Mouse (Mus musculus): ENCODE data around the gene Nbea. TPM values are rescaled to one million over a fixed set of nuclear protein-coding genes. Genes with fewer than 3 reads are reported as not detected.
"Not testable (repeated sequence)": the region's sequence is repeated elsewhere in the genome, so short reads cannot be mapped to it uniquely, and the experiment has no call there.

The Nbea gene
- total RNA-seq, 2 experiments from 2014 or later = 24.1 to 27.1 TPM

DNA sequence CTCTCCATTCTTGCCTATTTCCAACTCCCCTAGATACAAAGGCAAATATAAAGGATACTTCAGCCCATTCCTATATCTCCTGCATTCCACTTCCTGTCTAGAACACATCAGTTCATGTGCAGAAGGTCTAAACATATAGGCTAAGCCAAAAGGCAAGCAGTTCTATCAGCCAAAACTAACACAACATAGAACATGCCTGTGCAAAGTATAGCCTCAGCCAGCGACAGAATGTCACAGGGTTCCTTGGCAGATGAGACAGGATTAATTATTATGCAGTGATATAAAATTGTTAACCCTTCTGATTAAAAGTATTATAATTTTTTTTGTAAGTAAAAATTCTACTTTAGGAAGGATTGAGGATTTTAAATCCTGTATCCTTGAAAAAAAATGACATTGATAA is 140.4 kb downstream of the Nbea start:
- intact Hi-C loops (cut with DNase I) = no loop called here
- no peak for DNase-seq

DNA sequence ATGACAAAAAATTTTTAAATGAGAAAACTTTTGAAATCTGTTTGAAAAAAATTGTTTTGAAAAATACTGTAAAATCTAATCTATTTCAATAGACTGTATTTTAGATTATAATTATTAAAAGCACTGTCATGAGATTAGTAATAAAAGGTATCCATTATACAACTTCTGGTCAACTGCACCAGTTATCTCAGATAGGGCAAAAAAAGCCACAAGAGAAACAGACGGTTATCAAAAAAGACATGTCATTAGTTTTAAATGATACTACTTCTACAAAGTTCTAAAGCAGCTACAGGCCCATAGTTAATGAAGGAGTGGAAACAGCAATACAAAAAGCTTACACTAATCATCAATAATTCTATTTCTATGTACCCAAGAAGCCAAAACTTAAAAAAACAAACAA is 144.0 kb downstream of the Nbea start:
- intact Hi-C loops (cut with DNase I) = no loop called here
- DNase-seq = no peak

DNA sequence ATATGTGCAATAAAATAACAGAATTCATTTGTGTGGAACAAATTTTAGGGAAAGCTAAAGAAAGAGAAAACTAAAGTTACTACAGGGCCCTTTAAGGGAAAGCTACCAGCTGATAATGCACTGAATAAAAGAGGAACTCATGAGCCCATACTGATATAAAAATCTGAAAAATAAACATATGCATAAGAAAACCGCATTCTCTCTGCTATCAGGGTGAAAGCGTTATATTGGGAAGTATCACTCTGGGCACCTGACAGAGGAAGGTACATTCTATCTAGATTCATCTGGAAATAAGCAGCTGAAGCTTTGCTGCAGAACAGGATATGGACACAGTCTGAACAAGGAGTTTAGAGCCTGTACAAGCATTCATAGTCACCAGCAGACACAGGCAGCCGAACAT is 148.9 kb downstream of the Nbea start:
- no peak for DNase-seq
- intact Hi-C loops (cut with DNase I) = no loop called here

DNA sequence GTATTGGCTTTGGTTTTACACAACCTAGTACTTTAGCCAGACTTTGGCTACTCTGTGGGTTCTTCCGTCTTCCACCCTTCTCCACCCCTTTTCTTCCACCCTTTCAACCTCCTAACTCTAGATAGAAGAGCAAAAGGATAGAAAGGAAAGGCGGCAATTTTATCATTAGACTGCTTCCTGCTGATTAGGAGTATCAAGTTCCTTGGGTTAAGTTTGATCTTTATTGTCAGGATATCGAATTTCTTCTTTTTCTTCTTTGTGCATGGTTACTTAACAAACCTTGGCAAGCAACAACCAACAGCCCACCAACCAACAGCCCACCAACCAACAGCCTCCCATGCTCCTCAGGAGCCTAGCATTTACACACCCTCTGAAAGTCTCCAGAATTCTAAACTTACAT is 165.0 kb downstream of the Nbea start:
- no peak for DNase-seq

DNA sequence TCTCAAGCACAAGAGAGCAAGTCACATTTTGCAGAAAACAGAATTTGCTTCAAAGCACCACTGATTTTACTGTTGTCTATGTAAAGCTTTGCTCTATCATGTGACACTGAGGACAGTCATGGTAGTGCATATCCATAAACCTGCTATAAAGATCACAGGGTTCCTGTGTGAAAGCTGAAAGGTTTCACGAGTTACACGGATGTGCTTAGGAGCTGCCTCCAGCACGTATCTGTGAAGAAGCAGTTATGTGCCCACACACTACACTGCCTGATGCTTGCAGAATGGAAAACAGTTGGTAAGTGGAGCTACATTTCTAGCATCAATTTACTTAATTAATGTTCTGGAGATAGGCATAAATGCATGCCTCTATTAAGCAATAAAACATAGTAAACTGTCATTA is 172.4 kb downstream of the Nbea start:
- no peak for DNase-seq
- intact Hi-C loops (cut with DNase I) = no loop called here

More for the DNA sequence above, 165.0 kb downstream of the Nbea start:
- intact Hi-C loops (cut with DNase I) = no loop called here

DNA sequence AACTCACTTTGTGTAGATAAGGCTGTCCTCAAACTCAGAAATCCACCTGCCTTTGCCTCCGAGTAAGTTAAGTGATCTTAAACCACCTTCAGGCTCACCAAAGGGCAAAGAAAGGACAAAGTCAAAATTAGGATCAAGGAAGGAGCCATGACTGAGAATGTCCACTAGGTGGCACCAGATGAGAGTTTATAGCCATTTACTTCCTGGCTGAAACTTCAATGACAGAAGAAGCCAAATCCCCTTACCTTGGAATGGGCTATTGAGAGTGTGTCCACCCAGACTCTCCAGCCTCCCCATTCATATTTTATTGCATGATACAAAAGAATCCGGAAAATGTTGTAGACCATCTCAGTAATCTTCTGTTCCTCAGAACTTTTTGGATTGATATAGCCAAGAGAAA is 175.5 kb downstream of the Nbea start:
- peak; percentile 62 to 77 for DNase-seq
- intact Hi-C loops (cut with DNase I) = loop anchor here (1.0 to 10.0 kb wide), 5 partner anchors 174 to 1196 kb away; partner anchors contain the start of gene Nbea

DNA sequence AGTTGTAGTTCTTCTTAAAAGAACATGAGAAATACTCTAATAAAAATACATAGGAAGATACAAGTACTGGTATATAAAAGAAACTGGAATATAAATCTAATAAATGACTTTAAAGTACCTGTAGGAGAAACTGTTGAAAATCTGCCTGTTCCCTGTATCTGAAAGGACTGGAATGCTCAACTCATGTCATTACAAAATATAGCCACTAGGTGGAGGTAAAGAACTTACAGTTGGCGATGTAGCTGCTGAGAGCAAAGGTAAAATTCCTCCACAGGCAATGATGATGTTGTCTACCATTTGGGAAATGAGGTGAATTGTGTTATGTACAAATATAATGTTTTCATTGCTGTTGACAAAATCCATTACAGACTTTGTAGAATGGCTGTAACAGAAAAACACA is 183.2 kb downstream of the Nbea start:
- intact Hi-C loops (cut with DNase I) = loop anchor here (5.0 to 10.0 kb wide), 3 partner anchors 445 to 625 kb away; no protein-coding TSS in a partner anchor
- DNase-seq = peak in 1 of 2 experiments; percentile 33

DNA sequence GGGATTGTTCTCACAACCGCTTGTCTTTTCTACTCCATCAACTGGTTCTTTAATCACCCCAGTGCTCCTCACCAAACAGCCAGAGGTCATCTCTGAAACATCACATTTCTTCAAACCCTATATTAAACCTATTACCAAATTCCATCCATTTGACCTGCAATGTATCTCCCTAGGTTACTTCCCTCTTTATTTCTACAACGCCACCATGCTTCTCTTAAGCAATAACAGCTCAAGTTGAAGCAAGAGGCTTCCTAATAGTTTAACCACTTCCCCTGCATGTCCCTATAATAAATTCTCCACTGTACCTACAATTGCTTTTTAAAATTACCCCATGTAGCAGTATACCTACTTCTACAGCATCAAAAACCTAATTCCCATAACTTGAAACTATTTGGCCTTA is 205.1 kb downstream of the Nbea start:
- no peak for DNase-seq
- intact Hi-C loops (cut with DNase I) = no loop called here

DNA sequence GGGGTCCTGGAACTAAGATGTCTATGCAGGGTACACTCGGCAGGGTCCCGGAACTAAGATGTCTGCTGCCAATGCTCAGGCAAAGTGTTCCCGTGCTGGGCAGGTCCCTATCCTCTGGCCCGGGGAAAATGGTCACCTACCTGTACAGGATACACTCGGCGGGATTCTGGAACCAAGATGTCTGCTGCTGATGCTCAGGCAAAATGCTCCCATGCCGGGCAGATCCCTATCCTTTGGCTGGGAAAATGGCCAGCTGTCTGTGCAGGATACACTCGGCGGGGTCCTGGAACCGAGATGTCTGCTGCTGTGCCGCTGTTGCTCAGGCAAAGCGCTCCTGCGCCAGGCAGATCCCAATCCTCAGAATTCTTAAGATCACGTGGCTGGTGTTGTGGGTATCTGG is 206.5 kb downstream of the Nbea start:
- intact Hi-C loops (cut with DNase I); DNase-seq: not testable (repeated sequence)

DNA sequence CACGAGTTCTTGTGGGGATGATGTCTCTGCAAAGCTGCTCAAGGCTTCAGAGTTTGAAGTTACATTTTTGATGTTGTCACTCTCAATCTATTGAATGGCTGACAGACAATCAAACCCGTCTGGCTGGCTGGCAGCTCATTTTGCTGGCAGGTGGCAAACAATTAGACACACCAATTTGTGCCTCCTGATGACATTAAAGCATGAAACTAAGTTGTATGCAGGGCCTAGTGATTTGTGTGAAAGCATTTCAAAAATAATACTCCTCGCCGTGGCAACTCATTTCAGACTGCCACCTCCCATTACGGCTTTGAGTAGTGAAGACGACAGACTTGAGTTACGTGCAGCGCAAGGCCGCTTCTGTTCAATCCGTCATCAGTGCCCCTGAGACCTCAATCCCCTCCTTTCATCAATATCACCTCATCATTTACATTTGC is 217.8 kb downstream of the Nbea start:
- intact Hi-C loops (cut with DNase I) = no loop called here
- DNase-seq = no peak

DNA sequence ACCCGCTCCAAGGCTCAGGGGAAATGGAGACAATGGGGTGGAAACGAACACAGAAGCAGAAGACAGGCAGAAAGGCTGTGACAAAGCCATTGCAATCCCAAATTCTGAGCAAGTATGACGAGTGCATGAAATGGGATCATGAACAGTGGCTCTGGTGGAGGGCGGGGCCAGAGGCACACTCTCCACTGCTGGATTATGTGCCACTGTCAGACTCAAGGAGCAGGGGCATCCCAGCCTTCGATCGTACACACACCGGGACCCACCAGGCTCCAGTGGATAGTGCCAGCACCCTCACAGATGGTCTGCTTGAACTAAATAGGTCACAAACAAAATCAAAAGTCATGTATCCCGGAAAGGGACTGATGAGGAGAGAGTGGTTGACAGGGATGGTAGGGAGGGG is 220.5 kb downstream of the Nbea start:
- DNase-seq = no peak
- intact Hi-C loops (cut with DNase I) = no loop called here

DNA sequence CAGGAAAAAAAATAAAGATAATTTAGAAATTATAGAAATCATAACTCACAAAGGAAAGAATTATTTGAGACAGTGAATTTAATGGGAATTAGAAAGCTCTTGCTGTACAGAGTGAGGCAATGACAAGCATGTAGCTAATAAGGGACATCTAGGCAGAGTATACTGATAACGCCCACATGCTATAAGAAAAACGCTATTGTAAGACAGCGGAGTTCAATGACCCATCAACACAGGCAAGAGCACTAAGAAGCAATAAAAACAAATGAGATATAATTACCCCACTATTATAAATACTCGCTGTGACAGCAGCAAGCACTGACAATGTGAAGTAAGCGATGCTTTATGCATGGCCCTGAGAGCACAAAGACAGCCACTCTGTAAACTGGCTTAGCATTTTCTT is 233.5 kb downstream of the Nbea start:
- intact Hi-C loops (cut with DNase I) = no loop called here
- DNase-seq = no peak

DNA sequence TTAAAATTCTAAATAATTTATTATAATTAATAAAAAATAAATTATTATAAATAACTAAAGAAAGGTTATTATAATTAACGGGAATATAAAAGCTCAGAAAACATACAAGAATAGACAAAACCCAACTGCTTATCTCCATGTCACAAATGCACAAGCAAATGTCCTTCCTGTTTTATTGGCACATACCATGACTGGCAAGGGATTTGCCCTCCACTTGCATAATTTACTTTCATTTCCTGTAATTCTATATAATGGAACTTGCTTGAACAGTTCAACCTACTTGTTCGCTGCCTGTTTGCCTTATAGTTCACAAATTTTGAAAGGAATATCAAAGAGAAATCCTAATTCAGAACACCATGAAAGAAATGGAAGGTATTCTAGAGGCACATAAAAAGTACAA is 234.4 kb downstream of the Nbea start:
- intact Hi-C loops (cut with DNase I) = no loop called here
- no peak for DNase-seq

DNA sequence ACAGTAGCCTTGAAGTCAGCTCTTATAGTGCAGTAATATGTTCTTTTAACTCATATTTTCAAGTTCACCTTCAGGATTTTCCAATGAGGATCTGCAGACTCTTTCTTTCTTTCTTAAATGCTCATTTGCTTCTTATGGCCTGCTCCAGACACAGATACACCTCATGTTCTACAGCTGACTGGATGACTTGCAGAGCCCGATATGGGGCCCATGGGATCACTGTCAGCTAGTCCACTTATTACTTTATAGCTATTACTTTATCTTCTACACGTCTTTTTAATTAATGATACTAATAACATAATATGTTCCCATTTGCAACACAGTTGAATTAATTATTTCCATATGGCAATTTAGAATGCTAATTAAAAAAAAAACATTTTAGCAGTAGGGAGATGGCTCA is 256.2 kb downstream of the Nbea start:
- intact Hi-C loops (cut with DNase I) = no loop called here
- no peak for DNase-seq

DNA sequence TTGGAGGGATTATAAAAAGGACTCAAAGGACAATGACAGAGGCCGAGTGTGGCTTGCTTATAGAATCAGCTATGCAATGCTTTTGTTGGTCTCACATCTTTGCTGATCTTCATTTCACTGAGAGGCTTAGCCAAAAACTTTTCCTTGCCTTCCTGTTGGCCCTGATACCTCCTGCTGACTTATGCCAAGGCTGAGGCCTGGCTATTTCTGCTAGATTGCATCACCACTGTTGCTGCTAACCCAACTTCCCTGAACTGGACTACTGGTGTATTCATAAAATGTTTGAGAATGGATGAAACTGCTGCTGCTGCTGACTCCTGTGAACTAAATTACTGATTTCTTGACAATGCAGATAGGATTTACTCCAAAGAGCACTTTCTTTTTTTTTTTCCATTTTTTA is 274.2 kb downstream of the Nbea start:
- DNase-seq = peak; percentile 19 to 21
- intact Hi-C loops (cut with DNase I) = no loop called here

DNA sequence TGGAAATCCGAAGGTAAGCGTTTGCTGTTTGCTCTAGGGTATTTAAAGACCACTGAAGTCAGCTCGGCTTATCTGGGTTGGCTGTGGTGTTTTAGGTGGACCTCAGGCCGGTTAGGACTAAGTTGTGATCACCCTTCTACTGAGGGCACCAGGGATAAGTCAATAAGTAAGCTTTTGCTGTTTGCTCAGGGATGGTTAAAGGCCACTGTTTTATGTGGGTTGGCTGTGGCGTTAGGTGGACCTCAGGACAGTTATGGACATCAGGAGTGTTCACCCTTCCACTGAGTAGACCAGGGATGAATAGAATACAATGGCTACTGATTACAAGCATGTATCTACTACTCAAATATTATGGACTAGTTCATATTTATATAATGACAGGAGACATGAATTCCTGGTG is 292.9 kb downstream of the Nbea start:
- intact Hi-C loops (cut with DNase I) = no loop called here

DNA sequence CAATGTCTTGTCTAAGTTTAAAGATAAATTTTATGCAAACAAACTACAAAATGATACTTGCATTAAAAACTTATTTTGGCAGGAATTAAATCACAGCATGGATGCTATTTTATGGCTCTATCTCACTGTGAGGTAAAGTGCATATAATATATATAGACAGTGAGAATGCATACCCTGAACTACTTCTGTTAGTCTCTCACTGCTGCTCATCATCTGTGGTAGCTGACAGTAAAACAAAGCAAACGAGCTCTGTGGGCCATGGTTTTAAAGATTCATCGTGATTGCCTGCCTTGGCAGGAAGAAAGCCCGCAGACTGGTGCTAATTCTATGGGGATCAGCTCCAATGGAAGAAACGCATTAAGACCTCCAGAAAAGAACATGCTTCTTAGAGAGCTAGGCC is 294.3 kb downstream of the Nbea start:
- DNase-seq = no peak
- intact Hi-C loops (cut with DNase I) = no loop called here

More for the DNA sequence above, 292.9 kb downstream of the Nbea start:
- no peak for DNase-seq

DNA sequence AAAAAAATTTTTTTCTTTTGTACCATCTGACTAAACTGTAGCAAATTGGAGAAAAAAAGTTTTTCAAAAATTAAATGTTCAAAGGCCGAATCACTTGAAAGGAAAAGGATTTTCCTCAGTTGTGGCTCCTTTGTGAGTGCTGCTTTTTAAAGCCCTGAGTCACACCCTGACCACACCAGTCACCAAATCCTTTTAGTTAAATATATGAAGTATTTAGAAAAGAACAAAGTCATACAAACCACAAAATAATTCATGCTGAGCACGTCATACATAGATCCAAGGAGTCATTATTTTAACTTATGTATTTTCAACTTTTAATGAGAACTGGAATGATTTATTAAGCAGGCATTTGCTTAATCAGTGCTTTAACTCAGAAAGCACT is 295.7 kb downstream of the Nbea start:
- intact Hi-C loops (cut with DNase I) = no loop called here
- DNase-seq = no peak

DNA sequence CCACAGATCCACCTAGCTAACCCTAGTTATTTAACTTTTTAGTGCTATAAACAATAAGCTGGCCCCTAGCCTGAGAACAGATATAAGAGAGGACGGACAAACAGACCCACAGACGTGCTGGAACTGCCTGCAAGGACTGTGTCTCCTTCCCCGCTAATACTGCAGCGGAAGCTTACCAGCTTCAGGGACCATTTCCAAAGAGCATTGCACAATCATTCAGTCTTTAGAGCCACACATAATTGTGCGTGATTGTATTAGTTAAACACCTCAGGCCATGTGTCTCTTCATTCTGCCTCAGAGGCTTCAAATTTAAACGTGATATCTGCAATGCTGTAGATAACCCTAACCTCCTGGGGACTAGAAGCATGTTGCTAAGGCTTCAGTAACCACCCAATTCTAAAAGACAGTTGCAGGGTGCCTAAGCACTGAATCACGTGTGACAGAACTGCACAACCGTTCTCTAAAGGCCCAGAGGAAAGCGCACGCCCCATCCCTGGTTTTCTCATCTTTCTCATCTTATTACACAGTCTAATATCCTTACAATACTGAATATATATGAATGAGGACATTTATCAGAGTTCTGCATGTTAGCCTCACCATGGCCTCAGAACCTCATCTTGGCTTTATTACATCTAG is 296.2 kb downstream of the Nbea start:
- DNase-seq = no peak
- intact Hi-C loops (cut with DNase I) = no loop called here

DNA sequence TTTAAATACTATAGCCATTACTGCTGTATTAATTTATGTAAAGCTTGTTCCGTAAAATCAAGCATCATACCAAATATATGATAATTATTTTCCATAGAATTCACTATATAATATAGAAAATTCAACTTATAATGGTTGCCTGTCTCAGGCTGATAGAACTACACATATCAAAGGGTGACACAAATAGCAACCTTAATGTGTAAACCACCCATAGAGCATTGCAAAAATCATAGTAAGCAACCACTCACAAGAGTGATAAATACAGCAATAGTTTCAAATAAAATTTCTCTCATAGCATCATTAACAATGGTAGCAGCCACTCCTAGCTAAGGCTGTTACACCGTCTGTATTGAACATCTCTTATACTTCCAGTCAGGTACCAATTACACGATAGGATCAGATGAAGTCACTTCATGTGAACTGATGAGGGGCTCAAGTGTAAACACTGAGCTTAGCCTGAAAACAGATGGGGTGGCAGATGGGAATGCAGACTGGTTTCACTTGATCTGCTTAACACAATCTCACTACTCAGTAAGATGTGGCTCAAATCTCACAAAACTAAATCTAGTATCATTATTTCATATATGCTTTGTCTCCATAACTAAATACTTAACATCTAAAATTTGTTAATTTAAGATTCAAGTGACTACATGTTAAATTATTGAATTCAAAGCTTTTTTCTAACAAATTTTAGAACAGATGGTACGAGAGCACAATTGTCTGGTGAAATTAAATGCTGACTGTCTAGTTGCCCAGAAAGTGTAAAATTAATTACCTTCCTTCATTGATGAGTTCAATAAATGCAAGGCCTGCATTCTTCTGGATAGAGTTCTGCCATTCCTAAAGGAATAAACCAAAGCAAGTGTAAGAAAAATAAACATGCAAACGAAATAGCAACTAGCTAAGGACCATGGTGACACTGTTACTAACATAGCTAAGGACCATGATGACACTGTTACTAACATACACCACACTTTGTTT is 310.3 kb downstream of the Nbea start:
- intact Hi-C loops (cut with DNase I) = no loop called here
- DNase-seq = no peak

DNA sequence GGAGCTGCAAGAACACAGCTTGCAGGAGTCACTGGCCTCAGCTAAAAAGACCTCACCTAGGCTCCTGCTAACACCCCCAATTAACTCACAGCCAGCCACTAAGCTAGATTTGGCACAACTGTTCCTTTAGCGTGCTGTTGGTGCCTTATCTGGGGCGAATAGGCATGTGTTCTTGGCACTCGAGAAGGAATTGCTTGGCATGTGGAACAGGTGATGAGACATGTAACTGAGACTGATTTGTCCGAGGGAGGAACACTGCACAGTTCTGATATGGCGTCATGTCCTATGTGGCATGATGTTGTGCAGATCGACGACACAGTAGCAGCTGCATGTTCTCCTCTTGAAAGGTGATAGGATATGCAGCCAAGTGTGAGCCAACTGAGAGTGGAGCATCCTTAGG is 331.0 kb downstream of the Nbea start:
- DNase-seq = peak; percentile 50 to 59
- intact Hi-C loops (cut with DNase I) = no loop called here

DNA sequence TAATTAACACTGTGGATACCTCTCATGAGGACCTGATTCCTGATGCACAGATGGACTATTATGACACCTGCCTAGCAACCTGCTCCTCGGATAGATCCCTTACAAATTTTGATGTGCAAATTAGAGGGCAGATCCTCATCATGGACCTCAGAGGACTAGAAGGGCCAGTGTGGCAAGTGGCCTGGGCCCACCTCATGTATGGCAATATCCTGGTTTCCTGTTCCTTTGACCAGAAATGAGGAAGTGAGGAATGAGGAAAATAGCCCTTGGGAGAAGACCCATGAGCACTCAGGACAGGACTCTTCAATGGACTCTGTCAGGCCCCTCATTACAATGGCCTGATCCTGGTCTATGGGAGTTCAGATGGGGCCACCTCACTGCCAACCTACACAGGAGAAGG is 336.4 kb downstream of the Nbea start:
- intact Hi-C loops (cut with DNase I) = no loop called here
- DNase-seq = no peak
